Mouse (Mus musculus) MEL (cell line): ENCODE data around the gene Fam171a2.

ENCODE experiments used
- CTCF ChIP-seq, 3 experiments: IDR thresholded peaks in 2 of 3; conservative IDR thresholded peaks in 1 of 3; 2 replicates each; pipeline ENCODE4 v1.5.1; 2011 to 2012; ENCODE audit warnings: low read length in 3 of 3, low read depth in 2 of 3, mild to moderate bottlenecking in 2 of 3, improper control_type of control experiment in 1 of 3, inconsistent platforms in 1 of 3, mixed read lengths in 1 of 3, moderate library complexity in 1 of 3; ENCODE audit not compliant: control insufficient read depth in 1 of 3, insufficient read depth in 1 of 3, poor library complexity in 1 of 3, severe bottlenecking in 1 of 3
- ETS1 ChIP-seq: IDR thresholded peaks from 2 replicates; pipeline ENCODE4 v1.6.1; 2012; ENCODE audit warnings: low read depth, mild to moderate bottlenecking, inconsistent platforms, low read length, improper control_type of control experiment, moderate library complexity
- GATA1 ChIP-seq: IDR thresholded peaks from 2 replicates; pipeline ENCODE4 v1.6.1; 2011; ENCODE audit warnings: low read depth, low read length, improper control_type of control experiment
- USF1 ChIP-seq: IDR thresholded peaks from 2 replicates; pipeline ENCODE4 v1.6.1; 2014; ENCODE audit warnings: low read depth, mild to moderate bottlenecking, inconsistent platforms, low read length, improper control_type of control experiment, moderate library complexity

DNA sequence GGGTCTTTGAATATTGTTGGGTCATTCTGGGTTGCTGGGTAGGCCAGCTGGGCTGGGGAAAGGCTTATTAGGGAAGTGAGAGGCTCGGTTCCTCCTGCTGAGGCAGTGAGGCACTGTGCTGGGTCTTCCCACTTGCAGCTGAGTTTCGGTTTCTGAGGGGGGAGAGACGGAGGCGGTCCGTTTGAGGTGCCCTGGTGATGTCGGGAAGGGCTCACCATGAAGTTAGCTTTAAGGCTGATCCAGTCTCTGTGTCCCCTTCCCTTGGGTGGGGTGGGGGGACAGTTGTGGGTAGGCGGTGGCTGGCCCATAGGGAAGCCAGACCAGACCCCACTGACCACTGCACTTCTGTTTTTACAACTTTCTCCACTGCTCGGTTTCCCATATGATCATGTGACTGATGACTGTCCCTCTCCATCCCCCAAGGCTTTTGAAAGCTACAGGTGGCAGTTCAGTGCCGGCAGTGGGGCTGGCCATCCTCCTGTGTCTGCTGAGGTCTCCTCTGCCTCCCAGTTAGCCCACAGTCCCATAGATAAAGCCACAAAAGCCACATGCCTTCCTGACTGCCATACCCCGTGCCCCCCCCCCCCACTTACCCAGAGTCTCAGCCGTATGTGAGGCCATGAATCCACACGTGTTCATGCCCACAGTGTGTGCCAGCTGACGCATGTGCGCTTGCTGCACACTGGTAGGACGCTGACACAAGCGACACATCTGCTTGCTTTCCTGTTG is 15.2 kb downstream of the Fam171a2 start:
- TF ChIP-seq GATA1: no peak
- no peak for TF ChIP-seq CTCF (IDR thresholded peaks at IDR 0.05 in 2 of 3, conservative IDR thresholded peaks at IDR 0.05 in 1 of 3; ENCODE audit: control insufficient read depth in 1 of 3, insufficient read depth in 1 of 3, low read depth in 2 of 3, low read length in 3 of 3, poor library complexity in 1 of 3, severe bottlenecking in 1 of 3)
- peak; percentile 61 for TF ChIP-seq ETS1
- TF ChIP-seq USF1: peak; percentile 72
